Mouse (Mus musculus): ENCODE data around the gene Gm21060.

DNA sequence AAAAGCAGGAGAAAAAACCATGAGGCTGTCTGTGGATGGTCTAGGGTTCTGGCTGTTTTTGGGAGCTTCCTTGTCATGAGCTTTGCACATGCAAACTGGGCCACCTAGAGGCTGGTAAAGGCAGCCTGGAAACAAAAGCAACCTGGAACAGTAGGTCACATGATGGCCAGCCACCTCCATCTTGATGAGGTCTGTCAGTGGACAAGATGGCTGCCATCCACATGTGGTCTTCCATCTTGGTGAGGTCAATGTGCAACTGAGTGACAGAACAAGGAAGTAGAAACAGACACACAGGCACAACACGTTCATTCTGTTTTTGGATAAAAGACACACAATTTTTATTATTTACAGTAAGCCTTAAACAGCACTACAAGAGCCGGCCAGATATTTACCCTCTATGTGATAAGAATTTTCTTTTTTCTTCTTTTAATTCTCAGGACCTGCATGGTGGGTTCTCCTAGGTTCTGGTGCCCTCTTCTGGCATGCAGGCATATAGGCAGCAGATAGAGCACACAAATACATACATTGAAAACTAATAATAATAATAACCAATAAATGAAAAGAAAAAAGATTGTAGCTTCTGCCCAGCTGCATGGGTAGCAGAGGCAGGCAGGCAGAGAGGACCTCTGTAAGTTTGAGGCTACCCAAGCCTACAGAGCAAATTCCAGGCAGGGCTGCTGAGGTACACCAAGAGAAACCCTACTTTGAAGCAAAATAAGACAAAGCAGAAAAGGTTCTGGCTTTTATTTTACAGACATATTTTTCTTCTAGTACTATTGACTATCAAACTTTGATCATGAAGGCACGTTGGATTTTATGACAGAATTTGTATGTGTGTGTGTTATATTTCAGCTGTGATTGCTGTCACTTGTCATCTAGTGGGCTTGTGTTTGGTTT is 31.3 kb downstream of the Gm21060 start:
- 0 out of 2 replicates have a peak, but pooled peaks have one; percentile 2 for TF ChIP-seq CTCF (conservative IDR thresholded peaks at IDR 0.05; ENCODE audit: low read length)
- TF ChIP-seq POU5F1 (IDR thresholded peaks at IDR 0.05; ENCODE audit: borderline replicate concordance, low read length) = no peak
